Mouse (Mus musculus): ENCODE results near the gene Mrm3.
"Not testable (repeated sequence)": the region's sequence is repeated elsewhere in the genome, so short reads cannot be mapped to it uniquely, and the experiment has no call there.

Mrm3 gene

DNA sequence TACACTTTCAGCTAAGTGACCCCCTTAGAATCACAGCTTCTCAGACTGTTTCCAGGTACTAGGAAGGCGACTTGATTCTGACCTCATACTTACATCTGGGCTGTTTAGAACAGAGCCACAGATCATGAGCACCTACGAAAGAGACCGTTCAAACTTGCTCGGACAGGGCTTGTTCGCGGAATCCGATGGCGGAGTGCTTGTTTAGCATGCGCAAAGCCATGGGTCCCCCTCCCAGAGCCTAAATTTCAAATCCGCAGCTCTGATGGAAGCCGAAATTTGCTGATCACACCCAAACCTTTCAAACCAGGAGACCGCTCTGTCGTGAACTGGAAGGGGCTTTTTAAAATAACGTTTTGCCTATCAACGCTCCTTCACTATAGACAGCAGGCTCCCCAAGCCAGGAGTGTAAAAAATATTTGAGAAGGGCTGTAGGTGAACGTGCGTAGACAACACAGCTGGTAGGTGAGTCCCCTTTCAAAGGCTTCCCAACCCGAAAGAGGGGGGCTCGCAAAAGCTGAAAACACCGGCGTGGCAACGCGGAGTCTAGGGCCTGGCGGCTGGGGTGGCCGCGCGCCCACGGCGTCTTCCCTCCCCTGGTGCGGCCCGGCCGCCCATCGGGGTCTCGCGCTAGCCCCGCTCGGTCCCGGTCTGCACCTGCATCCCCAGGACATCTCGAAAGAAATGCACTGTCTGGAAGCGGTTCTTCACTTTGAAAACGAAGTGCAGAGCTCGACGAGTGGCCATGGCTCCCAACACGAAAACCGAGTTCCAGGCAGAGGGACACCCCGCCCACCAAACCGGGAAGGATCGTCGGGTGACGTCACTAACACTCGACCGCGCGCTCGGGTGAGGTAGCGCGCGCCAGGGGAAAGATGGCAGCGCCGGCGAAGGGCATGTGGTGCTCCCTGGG is at the start of gene Mrm3, which contains the start of gene Glod4:
Gene Mrm3, plus strand, starts transcription at position 815 of the 910 bp plus-strand sequence.
Gene Glod4, minus strand, starts transcription at position 825 of the 910 bp plus-strand sequence.
- DNase-seq (ENCODE audit: low spot score in 2 of 2), result peak; percentile 82 to 83

DNA sequence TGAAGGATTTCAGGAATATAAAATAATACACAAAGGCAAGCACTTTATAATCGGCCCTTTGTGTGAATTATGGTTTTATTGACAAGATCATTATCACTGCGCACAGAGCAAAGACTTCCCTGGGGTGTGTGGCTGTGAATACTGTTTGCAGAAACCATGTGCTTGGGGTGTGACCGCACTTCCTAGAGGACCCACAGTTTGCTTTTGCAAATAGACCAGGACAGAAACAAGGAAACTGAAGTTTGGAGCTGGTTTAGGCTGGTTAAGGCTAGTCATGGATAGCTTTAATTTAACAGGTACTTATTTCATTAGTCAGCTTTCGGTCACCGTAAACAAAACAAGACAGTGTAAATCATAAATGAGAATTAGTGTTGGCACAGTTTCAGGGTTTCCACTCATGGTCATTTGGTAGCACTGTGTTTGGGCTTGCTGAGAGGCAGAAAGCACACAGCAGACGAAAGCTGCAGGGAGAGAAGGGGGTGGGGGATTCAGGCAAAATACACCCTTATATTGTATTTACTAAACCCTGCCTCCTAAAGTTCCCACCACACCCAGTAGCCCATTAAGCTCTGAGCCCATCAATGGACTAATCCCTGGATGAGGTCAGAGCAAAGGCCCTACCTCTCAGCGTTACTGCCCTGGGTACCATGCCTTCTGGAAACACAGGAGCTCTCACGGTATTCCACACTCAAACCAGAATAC is 47.1 kb upstream of the Mrm3 start:
- DNase-seq (ENCODE audit: low spot score in 2 of 2), result no peak

DNA sequence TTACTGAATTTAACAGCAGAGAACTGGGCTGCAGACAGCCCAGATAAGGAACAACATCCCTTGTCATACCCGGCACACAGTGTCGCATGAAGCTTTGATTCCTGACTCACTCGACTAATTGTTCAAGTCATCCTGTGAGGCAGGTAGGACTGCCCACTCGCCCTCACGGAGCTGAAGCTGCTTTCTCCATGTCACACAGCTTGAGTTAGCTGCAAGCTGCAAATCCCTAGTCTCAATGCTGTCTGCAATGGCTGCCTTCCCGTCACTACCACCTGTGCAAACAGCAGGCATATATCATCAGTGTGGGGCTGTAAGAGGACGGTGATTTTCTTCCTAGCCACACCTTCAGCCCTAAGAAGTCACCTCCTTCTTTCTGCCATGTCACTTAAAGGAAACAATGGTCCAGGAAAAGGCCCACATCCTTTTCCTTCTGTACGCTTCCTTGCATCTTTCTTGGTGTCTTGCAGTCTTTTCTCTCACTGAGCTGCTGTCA is 46.5 kb upstream of the Mrm3 start:
- no peak for DNase-seq (ENCODE audit: low spot score in 2 of 2)

DNA sequence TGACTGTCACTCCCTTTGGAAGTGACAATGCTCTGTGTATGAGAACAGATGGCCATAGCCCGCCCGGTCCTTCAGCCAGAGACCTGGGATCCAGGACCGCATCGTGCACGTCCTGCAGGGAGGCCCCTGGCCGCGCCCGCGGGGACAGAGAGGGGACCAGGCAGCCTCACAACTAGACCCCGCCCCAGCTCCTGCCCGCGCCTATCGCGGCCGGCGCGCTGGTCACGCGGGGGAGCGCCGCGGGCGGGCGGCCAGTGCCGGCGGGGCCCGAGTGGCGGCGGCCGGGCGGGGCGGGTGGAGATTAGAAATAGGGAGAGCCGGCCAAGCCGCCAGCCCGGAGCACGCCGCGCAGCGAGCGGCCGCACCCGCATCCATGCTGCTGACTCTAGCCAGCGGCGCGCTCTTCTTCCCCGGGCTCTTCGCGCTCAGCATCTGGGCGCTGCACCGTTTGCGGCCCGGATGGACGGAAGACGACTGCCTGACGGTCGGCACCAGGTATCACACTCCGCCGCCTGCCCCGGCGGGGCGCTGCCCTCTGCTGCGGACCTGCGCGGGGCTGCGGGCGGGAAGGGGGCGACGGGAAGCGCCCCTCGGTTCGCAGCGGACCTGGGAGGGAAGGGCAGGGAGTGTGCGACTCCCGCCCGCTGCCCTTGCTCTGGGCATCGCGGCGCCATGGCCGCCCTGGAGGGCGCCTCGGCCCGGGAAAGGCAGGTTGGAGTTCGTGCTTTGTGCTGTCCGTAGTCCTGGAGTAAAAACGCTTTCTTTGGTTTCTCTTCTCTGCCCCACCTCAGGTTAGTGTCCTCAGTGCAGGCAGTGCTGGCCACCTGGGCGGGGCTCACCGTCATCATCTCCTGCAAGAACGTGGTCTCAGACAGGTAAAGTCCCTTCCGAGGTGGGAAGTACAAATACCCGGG is 41.5 kb upstream of the Mrm3 start:
- DNase-seq (ENCODE audit: low spot score in 2 of 2), result peak; percentile 70 to 81

DNA sequence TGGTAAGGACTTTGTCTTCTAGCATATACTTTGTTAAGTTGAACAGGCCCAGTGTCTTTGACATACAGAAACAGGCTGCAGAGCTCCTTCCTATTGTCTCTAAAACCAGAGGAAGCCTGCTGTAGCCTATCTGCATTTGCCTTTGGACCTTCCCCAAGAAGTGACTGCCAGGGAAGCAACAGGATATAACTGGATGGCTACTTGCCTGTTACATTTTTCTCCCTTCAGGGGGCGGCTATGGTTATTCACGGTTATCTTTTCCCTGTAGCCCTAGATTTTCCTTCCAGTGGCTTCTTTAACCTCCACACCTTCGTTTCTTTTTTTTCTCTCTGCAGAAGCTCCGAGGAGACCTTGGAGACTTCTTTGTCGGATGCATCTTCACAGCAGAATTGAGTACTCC is 36.7 kb upstream of the Mrm3 start:
- no peak for DNase-seq (ENCODE audit: low spot score in 2 of 2)

DNA sequence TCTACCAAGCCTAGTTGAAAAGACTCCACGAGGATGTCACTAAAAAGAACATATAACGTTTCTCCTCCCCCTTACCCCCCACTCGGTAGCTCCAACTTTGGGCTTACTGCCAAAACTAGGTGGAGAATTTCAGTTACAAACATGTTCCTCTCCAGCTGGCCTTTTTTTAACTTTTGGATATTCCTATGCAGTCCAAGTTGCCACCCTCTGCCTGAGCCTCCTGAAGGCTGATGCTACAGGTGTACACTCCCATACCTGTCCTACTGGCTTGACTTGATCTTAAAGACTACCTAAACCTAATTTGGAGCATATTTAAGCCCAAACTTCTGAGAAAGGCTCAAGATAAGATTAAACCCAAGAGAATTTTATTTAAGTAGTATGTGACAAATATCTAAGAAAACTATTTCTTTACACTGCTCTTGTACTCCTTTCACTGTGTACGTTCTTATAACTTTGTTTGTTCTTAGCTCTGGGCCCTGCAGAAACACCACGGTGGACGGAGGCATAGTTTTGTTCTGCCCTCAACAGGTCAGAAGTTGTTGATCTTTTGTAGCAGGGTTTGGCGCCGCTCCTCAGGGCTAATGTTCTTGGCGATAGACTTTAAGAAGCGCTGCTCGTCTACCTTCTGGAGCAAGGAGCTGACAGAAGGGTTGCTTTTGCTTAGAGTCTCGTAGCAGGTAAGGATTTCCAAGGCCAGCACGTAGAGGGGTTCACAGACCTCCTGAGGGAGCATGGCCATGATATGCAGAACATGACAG is 33.1 kb upstream of the Mrm3 start:
- DNase-seq (ENCODE audit: low spot score in 2 of 2), result no peak

DNA sequence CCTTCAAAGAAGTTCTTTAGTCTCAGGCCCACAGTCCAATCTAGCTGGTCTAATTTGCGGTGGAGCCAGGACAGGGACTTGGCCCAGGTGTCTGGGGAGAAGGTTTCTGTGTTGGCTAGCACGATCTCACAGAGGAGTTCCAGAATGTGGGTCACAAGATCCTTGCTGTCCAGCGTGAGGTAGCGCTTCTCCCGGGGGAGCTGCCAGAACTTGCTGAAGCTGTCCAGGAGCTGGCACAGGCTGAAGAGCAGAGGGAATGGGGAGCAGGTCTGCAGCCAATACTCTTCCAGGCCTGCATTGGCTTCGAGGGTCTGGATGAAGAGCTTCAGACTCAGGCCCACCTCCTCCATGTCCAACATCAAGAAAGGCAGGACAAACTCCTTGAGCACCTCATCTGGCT is 31.9 kb upstream of the Mrm3 start:
- DNase-seq (ENCODE audit: low spot score in 2 of 2), result not testable (repeated sequence)

DNA sequence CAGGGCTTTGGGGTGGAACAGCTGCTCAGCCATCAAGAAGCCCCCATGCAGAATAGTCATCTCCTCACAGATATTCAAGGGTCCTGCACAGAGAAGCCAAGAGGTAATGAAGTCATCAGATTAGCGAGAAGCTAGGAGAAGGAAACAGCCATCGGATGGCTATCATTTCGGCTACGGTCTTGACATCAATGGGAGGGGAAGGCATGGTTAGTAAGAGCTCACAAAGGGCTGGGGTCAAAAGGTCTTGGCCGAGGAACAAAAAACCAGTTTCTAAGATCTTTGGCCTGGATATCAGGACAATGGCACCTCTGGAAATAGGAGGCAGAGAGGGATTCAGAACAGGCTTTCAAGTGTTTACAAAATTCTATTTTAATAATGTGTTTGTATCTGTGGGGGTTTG is 29.7 kb upstream of the Mrm3 start:
- no peak for DNase-seq (ENCODE audit: low spot score in 2 of 2)

DNA sequence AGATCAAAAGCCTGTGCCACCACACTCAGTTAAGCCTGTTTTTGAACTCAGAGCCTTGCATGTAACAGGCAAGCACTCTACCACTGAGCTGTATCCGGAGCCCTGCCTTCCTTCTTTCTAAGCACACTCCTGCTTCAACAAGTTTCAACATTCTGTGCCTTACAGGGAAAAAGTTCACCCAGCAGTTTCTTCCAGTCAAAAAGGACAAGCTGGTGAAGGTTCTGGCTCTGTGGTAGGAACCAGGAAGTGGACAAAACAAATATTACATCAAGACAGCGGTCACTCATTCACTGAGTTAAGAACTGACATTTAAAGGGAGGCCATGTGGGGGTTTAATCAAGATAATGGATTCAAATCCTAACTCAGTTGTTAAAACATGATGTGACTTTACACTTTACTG is 28.5 kb upstream of the Mrm3 start:
- DNase-seq (ENCODE audit: low spot score in 2 of 2), result no peak

DNA sequence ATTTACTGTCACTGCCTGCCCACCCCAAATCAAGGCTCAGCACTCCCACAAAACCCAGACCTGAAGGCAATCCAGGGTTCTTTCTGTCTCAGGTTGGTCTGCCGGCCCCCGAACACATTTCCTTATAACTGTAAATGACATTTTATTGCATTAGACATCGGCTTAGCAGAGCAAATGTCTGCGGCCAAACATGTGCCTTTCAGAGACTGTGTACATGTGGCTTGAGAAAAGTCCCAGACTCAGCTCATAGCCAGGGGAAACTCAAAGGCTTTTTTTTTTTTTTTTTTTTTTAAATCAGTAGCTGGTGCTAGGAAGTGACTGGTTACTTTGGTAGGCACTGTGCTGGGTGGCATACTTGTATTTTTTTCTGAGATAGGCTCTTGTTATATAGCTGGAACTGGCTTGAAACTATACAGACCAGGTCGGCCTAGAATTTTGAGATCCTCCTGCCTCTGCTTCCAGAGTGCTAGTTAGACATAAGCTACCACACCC is 27.4 kb upstream of the Mrm3 start:
- DNase-seq (ENCODE audit: low spot score in 2 of 2), result no peak

DNA sequence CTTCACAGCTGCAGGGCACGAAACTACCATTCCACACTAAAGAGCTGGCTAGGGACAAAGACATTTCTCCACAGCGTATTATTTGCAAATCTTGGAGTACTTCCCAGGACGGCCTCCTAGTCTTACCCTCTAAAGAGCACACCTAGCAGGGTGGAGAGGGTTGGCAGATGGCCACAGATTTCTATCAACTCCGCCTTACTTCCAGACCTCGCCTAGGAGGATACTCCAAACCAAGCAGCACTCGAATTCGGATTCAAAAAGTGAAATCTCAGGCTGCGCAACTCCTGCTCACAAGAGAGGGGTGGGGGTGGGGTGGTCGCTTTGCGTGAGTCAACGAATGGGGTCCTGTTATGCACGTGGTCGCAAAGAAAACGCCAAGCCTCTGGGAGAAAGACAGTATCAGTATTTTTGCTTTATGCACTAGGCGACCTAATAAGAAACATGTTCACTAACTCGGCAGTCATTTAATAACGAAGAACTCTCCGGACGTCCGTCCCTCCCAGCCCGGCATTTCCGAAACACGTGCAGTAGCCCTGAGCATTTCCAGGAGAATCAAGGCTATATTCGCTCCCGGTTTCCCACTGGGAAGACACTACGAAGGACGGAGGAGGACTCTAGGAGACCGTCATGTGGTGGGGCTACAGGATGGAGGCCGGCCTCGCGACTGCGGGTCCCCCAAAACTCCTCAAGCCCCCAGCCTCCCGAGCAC is 26.7 kb upstream of the Mrm3 start:
- DNase-seq (ENCODE audit: low spot score in 2 of 2), result no peak

DNA sequence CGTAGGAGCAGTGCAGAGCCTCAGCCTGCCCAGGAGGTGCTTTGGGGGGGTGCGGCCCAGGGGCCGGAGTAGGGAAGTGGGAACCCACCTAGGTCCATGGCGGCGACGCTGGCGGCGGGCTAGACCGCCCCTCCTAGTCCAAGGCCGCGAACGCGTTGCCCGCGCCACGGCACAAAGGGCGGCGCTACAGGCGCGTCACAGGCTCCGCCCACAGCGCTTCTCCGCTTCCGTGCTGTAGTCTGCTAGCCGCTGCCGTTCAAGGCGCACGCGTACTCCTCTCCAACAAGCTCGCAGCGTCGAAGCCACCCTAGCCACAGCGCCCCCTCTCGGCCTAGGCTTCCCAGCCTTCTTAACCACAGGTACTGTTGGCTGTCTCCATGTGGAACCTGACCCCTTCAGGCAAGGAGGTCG is 26.1 kb upstream of the Mrm3 start, which contains the start of the genes Dbil5 and Gemin4:
Gene Dbil5, plus strand, starts transcription at position 219 of the 411 bp plus-strand sequence.
Gene Gemin4, minus strand, starts transcription at position 275 of the 411 bp plus-strand sequence.
- peak; percentile 96 for DNase-seq (ENCODE audit: low spot score in 2 of 2)

DNA sequence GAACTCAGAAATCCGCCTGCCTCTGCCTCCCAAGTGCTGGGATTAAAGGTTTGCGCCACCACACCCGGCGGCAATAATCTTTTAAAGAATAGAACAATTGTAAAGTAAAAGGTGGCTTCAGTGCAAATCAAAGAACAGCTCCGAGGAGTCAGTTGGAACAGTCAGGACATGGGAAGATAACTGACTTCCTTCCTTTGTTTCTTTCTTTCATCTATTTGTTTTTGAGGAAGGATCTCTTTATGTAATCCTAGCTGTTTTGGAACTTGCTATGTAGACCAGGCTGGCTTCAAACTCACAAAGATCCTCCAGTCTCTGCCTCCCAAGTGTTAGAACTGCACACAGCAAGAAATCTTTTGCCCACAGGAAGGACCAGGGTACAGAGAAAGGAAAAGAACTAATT is 18.9 kb upstream of the Mrm3 start:
- no peak for DNase-seq (ENCODE audit: low spot score in 2 of 2)

DNA sequence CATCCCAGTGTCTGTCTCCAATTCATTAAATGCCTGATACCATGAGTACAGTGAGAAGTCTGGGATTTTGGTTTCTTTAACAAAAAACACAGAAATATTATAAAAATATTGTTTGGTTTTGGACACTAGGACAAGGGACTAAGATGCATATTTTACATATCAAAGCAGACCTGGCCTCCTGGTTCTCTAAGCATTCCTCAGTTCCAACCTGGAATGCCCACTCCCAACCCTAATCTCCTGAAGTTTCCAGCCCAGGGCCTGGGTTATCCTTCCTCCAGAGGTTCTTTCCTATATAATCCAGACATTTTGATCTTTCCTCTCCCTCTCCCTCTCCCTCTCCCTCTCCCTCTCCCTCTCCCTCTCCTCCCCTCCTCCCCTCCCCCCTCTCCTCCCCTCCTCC is 18.5 kb upstream of the Mrm3 start:
- no peak for DNase-seq (ENCODE audit: low spot score in 2 of 2)

DNA sequence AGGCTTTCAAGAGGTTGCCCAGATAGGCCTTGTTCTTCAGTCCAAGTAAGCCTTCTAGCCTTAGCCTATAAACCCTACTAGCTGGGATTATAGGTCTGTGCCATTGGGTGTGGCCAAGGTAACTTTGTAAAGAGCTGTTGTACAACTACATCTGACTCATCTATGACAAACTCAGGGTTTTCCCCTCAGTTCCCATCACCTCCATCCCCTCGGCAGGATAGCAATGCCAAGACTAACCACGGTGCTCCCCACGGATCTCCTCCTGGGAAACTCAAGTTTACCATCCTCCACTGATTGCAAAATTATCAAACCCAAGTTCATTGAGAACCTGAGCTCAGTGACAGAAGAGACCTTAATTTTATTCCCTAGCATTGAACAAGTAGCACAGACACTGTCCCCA is 7.4 kb upstream of the Mrm3 start:
- no peak for DNase-seq (ENCODE audit: low spot score in 2 of 2)

DNA sequence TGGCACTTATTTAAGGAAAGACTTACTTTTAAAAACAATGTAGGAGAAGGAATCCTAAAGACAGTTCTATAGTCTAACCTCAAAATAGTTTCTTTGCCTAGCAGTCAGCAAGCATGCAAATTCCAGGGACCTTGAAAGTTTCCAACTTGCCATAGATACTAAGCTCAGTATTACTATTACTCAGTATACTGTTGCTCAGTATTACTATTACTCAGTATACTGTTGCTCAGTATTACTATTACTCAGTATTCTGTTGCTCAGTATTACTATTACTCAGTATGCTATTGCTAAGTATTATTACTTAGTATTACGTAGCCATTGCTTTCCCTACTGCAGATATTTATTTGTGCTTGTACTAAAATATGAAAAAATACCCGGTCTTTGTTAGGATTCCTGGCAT is 3.8 kb upstream of the Mrm3 start:
- no peak for DNase-seq (ENCODE audit: low spot score in 2 of 2)

DNA sequence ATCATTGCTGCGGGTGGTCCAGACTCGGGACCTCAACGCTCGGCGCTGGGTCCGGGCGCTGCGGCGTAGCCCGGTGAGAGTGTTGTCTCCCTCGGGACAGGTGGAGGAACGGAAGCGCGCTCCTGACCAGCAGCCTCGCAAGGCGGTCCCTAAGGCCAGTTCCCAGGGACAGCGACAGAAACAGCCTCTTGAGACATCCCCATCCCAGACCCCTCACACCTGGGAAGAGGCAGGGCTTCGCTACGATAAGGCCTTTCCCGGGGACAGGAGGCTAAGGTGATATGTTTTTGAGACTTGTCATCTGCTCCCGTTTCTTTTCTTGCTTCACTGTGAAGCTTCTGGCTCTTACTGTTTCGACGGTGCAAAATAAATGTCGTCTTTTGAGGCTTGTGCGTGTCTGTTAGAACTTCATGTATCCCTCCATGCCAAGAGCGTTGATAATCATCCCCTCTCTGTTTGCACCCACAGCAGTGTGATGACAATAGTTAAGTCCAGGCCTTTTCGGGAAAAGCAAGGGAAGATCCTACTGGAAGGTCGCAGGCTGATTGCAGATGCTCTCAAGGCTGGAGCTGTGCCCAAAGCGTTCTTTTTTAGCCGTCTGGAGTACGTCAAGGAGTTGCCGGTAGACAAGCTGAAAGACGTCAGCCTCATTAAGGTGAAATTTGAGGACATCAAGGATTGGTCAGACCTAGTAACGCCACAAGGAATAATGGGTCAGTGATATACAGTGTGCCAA is 464 bp downstream of the Mrm3 start:
- DNase-seq (ENCODE audit: low spot score in 2 of 2), result no peak

DNA sequence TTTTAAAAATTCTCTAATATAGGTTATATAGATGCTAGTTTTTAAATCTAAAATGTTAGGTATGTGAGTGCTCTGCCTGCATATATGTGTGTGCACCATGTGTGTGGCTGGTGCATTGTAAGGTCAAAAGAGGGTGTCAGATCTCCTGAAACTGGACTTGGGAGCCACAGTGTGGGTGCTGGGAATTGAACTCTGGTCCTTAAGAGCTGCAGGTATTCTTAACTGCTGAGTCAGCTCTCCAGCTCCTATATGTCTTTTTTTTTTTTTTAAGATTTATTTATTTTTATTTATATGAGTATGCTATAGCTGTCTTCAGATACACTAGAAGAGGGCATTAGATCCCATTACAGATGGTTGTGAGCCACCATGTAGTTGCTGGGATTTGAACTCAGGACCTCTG is 2.9 kb downstream of the Mrm3 start:
- no peak for DNase-seq (ENCODE audit: low spot score in 2 of 2)

DNA sequence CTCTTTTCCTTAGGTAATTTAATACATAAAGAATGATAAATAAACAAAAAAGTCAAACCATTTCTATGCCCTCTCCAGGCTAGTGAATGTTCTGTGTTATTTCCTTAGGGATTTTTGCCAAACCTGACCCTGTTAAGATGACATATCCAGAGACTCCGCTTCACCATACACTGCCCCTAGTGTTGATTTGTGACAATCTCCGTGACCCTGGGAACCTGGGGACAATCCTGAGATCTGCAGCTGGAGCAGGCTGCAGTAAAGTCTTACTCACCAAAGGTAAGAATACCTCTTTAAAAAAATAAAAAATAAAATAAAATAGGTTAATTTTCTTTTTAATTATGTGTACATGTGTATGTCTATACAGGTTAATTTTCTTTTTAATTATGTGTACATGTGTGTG is 3.7 kb downstream of the Mrm3 start:
- DNase-seq (ENCODE audit: low spot score in 2 of 2), result no peak
